Mouse (Mus musculus): Measurements from ENCODE around the gene Notch2.

- TF ChIP-seq CTCF (conservative IDR thresholded peaks at IDR 0.05; ENCODE audit: insufficient read depth, insufficient read length, low read depth, low read length) (no peak), POLR2A (IDR thresholded peaks at IDR 0.05; ENCODE audit: low read depth, low read length) (no peak)
These were observed 174.4 kb downstream of the Notch2 start for GRCm38 (mm10) chr3:98187777-98188176.

Measured in kidney, adult 2 months (tissue).